Mouse (Mus musculus): ENCODE measurements at regions not wholly inside any gene's neighbourhood (a gene's known extent, or its start where the extent isn't known, plus 50 kb on each side); places are given as distances from the start of the nearest gene placed in this dataset.

GRCm38 (mm10) chr17:66232891-66233421 is 109.6 kb downstream of the Ddx11 start:
- no peak for TF ChIP-seq POLR2A (IDR thresholded peaks at IDR 0.05; ENCODE audit: low read depth, low read length)
- TF ChIP-seq CTCF (conservative IDR thresholded peaks at IDR 0.05; ENCODE audit: insufficient read depth, insufficient read length, low read depth, low read length): no peak
